Mouse (Mus musculus) ES-E14 (cell line): ENCODE results near the gene Tceal9.

Source experiments
- MAFK ChIP-seq: IDR thresholded peaks from 2 replicates; pipeline ENCODE4 v1.6.1; 2014; ENCODE audit warnings: mild to moderate bottlenecking, low read depth, low read length, inconsistent platforms; ENCODE audit not compliant: insufficient read depth
- ZC3H11A ChIP-seq: IDR thresholded peaks from 2 replicates; pipeline ENCODE4 v1.6.1; 2012; ENCODE audit warnings: low read depth, mild to moderate bottlenecking, inconsistent platforms, low read length, borderline replicate concordance

DNA sequence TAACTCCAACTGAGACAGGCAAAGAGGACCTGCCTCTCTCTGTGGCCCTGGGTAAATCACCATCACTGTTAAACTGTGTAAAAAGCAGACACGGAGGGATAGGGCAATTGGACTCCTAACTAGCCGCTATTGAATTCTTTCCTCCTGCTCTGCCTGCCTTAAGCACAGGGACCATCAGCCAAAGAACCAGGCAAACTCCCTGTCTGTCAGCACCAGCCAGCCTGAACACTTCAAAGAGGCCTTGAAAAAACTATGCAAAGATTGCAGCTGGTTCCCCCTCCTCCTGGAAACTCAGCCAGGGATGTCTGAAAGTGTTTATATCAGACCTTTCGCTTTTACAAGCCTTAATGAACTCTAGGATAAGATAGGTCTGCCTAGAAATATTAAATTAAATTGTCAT is 29.7 kb downstream of the Tceal9 start:
- TF ChIP-seq MAFK (no peak), ZC3H11A (no peak)
